Mouse (Mus musculus): ENCODE data around the gene Olfr599. TPM values are rescaled to one million over a fixed set of nuclear protein-coding genes. Genes with fewer than 3 reads are reported as not detected.
"Not testable (repeated sequence)": the region's sequence is repeated elsewhere in the genome, so short reads cannot be mapped to it uniquely, and the experiment has no call there.

Gene Olfr599
- total RNA-seq (2021) = not detected
- long read RNA-seq, experiment 1 = 0 reads
- long read RNA-seq, experiment 2 = 0 reads

GRCm38 (mm10) chr7:103335617-103336016 lies at the start of gene Olfr599:
TSS of gene Olfr599 (plus strand) at chr7:103335917.
- intact Hi-C loops (cut with DNase I) = no loop called here
- no peak for DNase-seq (ENCODE audit: low spot score in 2 of 2)

DNA sequence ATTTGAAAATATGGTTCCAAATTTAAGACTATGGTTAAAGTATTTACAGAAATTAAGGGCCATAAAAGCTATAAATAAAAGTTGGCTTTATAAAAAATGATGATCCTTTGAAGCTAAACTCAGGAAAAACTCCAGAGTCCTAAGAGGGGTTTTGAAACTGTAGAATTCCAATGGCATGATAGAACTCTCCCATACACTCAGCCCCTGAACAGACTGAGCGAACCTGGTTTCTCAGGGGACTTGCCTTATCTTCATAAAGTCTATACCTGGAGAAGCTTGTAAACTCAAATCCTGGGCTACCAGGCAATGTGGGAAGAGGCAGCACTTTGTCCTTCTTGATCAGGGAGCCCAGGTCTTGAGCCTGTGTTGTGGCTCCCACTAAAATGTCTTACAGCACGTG lies 30.4 kb upstream of the Olfr599 start, which contains the start of gene Olfr596:
Gene Olfr596 (plus strand): TSS at position 301 of the 400 bp plus-strand sequence.
- intact Hi-C loops (cut with DNase I) = not testable (repeated sequence)

DNA sequence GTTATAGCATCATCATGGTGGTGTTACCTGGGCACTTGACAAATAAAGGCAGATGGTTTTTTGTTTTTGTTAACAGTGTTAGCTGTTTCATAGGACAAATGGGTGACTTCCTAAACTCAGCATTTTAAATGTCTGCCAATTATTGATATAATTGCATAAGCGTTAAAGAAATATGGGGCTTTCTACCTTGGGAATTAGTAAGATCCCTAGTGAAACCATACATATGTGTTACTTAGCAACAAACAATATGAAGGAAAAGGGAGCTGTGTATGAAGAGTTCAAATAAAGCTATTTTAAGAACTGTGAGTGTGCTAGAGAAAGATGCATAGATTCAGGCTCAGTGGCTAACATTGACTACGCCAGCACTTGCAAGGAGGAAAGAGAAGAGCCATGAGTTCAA lies 19.7 kb upstream of the Olfr599 start, which contains the start of gene Olfr597:
Gene Olfr597 (plus strand): TSS at position 301 of the 400 bp plus-strand sequence.
- DNase-seq (ENCODE audit: low spot score in 2 of 2); intact Hi-C loops (cut with DNase I): not testable (repeated sequence)

More for the DNA sequence above, 30.4 kb upstream of the Olfr599 start, which contains the start of gene Olfr596:
- not testable (repeated sequence) for DNase-seq (ENCODE audit: low spot score in 2 of 2)

DNA sequence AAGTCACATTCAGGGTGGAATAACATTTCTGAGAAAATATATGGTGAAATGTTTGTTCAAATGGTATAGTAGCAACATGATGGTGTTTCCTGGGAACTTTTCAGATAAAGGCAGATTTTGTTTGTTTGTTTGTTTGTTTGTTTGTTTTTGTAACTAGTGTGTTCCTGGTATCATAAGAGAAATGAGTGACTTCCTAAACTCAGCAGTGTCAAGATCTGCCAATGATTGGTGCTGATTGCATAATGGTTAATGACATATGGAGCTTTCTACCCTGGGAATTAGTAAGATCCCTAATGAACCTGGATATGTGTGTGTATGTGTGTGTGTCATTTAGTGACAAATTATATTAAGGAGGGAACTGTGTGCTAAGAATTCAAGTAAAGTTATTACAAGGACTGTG lies 12.4 kb upstream of the Olfr599 start, which contains the start of gene Olfr598:
Gene Olfr598 (plus strand): TSS at position 301 of the 400 bp plus-strand sequence.
- intact Hi-C loops (cut with DNase I) = no loop called here
- no peak for DNase-seq (ENCODE audit: low spot score in 2 of 2)

- DNase-seq (ENCODE audit: low spot score in 2 of 2) = no peak
- intact Hi-C loops (cut with DNase I) = no loop called here
Observed at GRCm38 (mm10) chr7:103349569-103349968, 13.9 kb downstream of the Olfr599 start, which contains the start of gene Olfr600. TSS of gene Olfr600 (minus strand) at chr7:103349669.

DNA sequence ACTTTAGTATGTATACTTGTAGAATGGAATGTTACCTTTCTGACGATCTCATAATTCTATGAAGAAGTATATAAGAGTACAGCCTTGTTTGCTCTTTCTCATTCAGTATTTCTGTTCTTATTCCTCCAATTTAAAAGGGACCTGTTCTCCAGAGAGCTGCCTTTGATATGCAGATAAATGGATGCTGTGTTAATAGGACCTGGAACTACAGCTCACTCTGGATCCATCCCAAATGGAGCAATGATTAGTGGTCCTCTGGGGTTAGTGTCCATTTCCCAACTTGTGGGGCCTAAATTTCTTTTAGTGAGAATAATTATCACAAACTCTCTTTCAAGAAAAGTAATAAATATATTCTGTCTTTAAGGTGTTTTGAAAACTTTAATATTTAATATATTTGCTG lies 26.8 kb downstream of the Olfr599 start, which contains the start of gene Olfr601:
Gene Olfr601 (minus strand): TSS at position 101 of the 400 bp plus-strand sequence.
- intact Hi-C loops (cut with DNase I) = no loop called here

DNA sequence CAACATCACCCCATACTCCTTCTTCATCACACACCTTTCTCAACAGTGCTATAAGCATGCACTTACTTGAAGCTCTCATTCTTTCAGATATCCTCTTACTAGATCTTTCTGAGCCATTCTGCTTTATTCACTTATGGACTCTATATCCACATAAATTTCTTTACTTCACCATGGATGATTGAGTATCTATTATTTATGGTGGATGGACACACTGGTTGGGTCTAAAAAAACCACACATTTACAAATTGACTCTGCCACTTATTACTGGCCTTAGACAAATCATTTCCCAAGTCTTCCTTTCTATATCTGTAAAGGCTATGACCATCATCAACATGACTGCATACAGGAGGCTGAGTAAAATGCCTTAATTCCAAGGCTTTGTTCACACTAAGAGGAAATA lies 50.4 kb downstream of the Olfr599 start, which contains the start of gene Olfr603:
Gene Olfr603 (minus strand): TSS at position 101 of the 400 bp plus-strand sequence.
- no peak for DNase-seq (ENCODE audit: low spot score in 2 of 2)
- intact Hi-C loops (cut with DNase I) = no loop called here

More for the DNA sequence above, 26.8 kb downstream of the Olfr599 start, which contains the start of gene Olfr601:
- no peak for DNase-seq (ENCODE audit: low spot score in 2 of 2)

Other genes starting within 250 kb of the Olfr599 start
- gene Olfr585, start 238.2 kb upstream of the Olfr599 start, total RNA-seq (2021) = not detected
- gene Olfr586, start 210.3 kb upstream of the Olfr599 start, total RNA-seq (2021) = not detected
- gene Olfr588-ps1, start 195.0 kb upstream of the Olfr599 start, total RNA-seq (2021) = not detected
- gene Olfr589, start 179.6 kb upstream of the Olfr599 start, total RNA-seq (2021) = not detected
- gene Olfr591, start 157.6 kb upstream of the Olfr599 start, total RNA-seq (2021) = not detected
- not detected for gene Olfr592, start 151.1 kb upstream of the Olfr599 start, total RNA-seq (2021)
- not detected for gene Olfr593, start 124.1 kb upstream of the Olfr599 start, total RNA-seq (2021)
- not detected for gene Olfr594, start 118.9 kb upstream of the Olfr599 start, total RNA-seq (2021)
- not detected for gene Usp17ld, start 83.4 kb upstream of the Olfr599 start, total RNA-seq (2021)
- not detected for gene Olfr596, start 30.3 kb upstream of the Olfr599 start, total RNA-seq (2021)
- not detected for gene Olfr597, start 19.6 kb upstream of the Olfr599 start, total RNA-seq (2021)
- not detected for gene Olfr598, start 12.3 kb upstream of the Olfr599 start, total RNA-seq (2021)
- gene Olfr600, start 13.8 kb downstream of the Olfr599 start, total RNA-seq (2021) = not detected
- not detected for gene Olfr601, start 26.7 kb downstream of the Olfr599 start, total RNA-seq (2021)
- gene Olfr603, start 50.3 kb downstream of the Olfr599 start, total RNA-seq (2021) = not detected
- gene Usp17lc, start 79.2 kb downstream of the Olfr599 start, total RNA-seq (2021) = not detected
- not detected for gene Olfr605, start 109.5 kb downstream of the Olfr599 start, total RNA-seq (2021)
- gene Olfr606, start 113.1 kb downstream of the Olfr599 start, total RNA-seq (2021) = not detected
- gene Olfr607, start 128.2 kb downstream of the Olfr599 start, total RNA-seq (2021) = not detected
- not detected for gene Olfr608, start 134.0 kb downstream of the Olfr599 start, total RNA-seq (2021)
- gene Olfr609, start 162.1 kb downstream of the Olfr599 start, total RNA-seq (2021) = not detected
- gene Olfr610, start 176.2 kb downstream of the Olfr599 start, total RNA-seq (2021) = not detected
- not detected for gene Olfr611, start 184.9 kb downstream of the Olfr599 start, total RNA-seq (2021)
- not detected for gene Olfr612, start 206.8 kb downstream of the Olfr599 start, total RNA-seq (2021)
- gene Olfr613, start 212.2 kb downstream of the Olfr599 start, total RNA-seq (2021) = not detected
- gene Olfr615, start 220.2 kb downstream of the Olfr599 start, total RNA-seq (2021) = not detected
- gene Olfr616, start 233.2 kb downstream of the Olfr599 start, total RNA-seq (2021) = not detected
- gene Olfr617, start 237.1 kb downstream of the Olfr599 start, total RNA-seq (2021) = not detected